Mouse (Mus musculus): Measurements from ENCODE around the gene Ror2. TPM values are rescaled to one million over a fixed set of nuclear protein-coding genes. Genes with fewer than 3 reads are reported as not detected.

The Ror2 gene
- total RNA-seq, 1 experiment = 15.1 TPM

DNA sequence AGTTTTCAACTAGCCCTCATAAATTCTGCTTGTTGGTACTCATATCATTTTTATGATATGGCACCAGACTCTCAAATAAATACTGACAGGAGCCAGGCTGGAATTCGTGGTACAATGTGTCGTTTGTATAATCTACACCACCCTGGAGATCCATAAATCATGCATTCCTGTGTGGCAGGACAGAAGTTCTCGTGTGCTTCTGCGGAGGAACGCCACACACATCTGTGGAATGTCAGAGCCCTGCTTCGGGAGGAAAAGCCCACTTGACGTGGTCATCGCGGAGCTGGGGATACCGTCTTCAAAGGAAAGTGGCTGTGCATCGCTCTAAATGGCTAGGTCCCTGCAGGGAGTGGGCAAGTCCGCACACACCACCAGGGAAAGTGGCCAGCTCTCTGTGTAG lies 7.1 kb upstream of the Ror2 start:
- Histone ChIP-seq H3K9ac (ENCODE audit: insufficient read depth, low read depth, low read length, poor library complexity, severe bottlenecking) (no peak overlapping the region), H3K36me3 (ENCODE audit: control insufficient read depth, insufficient read depth, low read length, poor library complexity, severe bottlenecking) (no peaks in the 10 kb centered on the region), H3K4me1 (ENCODE audit: control insufficient read depth in 2 of 2, insufficient read depth in 2 of 2, low read length in 2 of 2, poor library complexity in 1 of 2) (0 out of 4 replicates have a peak, but pooled peaks cover 0 to 2% of the 10 kb centered on the region in 2 experiments), H3K27ac (ENCODE audit: insufficient read depth, low read depth, low read length, poor library complexity, severe bottlenecking) (no peak overlapping the region), H3K4me3 (ENCODE audit: insufficient read depth in 1 of 2, low read depth in 1 of 2, low read length in 2 of 2, poor library complexity in 1 of 2, severe bottlenecking in 1 of 2) (no peak overlapping the region), H3K9me3 (ENCODE audit: control insufficient read depth, insufficient read depth, low read depth, low read length) (no peaks in the 10 kb centered on the region)
- DNase-seq (ENCODE audit: low read depth, low spot score) = no peak
- in situ Hi-C loops (cut with MboI; ENCODE audit: low sequenced_read_pairs in 2 of 2, unreplicated experiment in 2 of 2) = no loop called here
- no peak for TF ChIP-seq MAFK (IDR thresholded peaks at IDR 0.05; ENCODE audit: insufficient read depth, low read depth, low read length)
- TF ChIP-seq HCFC1 (IDR thresholded peaks at IDR 0.05; ENCODE audit: borderline replicate concordance, insufficient read depth, low read length) = no peak
- no peak for TF ChIP-seq CHD2 (IDR thresholded peaks at IDR 0.05; ENCODE audit: low read depth, low read length)
- no peak for TF ChIP-seq ZC3H11A (IDR thresholded peaks at IDR 0.05; ENCODE audit: borderline replicate concordance, low read depth, low read length)
- no peak for TF ChIP-seq ZNF384 (IDR thresholded peaks at IDR 0.05; ENCODE audit: low read depth, low read length)

DNA sequence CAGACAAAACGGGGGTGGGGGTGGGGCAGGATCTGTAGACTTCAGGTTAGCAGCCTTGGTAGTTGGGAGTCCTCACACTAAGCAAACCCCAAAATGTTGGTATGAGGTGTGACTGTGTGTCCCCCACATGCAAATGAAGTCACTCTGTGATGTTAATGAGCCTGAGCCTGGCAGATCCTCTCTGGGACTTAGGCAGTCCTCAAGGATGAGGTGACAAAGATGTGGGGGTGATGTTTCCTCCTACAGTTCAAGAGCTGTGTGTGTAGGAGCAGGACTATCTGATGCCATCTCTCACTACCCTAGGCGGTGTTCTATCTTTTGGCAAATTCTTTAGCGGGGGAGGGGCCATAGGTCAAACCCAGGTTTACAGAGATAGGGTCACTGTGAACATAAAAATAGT lies 6.3 kb upstream of the Ror2 start:
- no peak for TF ChIP-seq HCFC1 (IDR thresholded peaks at IDR 0.05; ENCODE audit: borderline replicate concordance, insufficient read depth, low read length)
- TF ChIP-seq MAFK (IDR thresholded peaks at IDR 0.05; ENCODE audit: insufficient read depth, low read depth, low read length) = no peak
- no peak for TF ChIP-seq ZNF384 (IDR thresholded peaks at IDR 0.05; ENCODE audit: low read depth, low read length)
- no peak for TF ChIP-seq ZC3H11A (IDR thresholded peaks at IDR 0.05; ENCODE audit: borderline replicate concordance, low read depth, low read length)
- H3K4me1 ChIP-seq (ENCODE audit: control insufficient read depth in 2 of 2, insufficient read depth in 2 of 2, low read length in 2 of 2, poor library complexity in 1 of 2) = 0 out of 4 replicates have a peak, but pooled peaks cover 0 to 2% of the 10 kb centered on the region in 2 experiments
- H3K27ac ChIP-seq (ENCODE audit: insufficient read depth, low read depth, low read length, poor library complexity, severe bottlenecking) = no peak overlapping the region
- H3K4me3 ChIP-seq (ENCODE audit: insufficient read depth in 1 of 2, low read depth in 1 of 2, low read length in 2 of 2, poor library complexity in 1 of 2, severe bottlenecking in 1 of 2) = no peak overlapping the region
- H3K9me3 ChIP-seq (ENCODE audit: control insufficient read depth, insufficient read depth, low read depth, low read length) = no peaks in the 10 kb centered on the region
- in situ Hi-C loops (cut with MboI; ENCODE audit: low sequenced_read_pairs in 2 of 2, unreplicated experiment in 2 of 2) = no loop called here
- no peak overlapping the region for H3K9ac ChIP-seq (ENCODE audit: insufficient read depth, low read depth, low read length, poor library complexity, severe bottlenecking)
- no peaks in the 10 kb centered on the region for H3K36me3 ChIP-seq (ENCODE audit: control insufficient read depth, insufficient read depth, low read length, poor library complexity, severe bottlenecking)
- DNase-seq (ENCODE audit: low read depth, low spot score) = no peak

DNA sequence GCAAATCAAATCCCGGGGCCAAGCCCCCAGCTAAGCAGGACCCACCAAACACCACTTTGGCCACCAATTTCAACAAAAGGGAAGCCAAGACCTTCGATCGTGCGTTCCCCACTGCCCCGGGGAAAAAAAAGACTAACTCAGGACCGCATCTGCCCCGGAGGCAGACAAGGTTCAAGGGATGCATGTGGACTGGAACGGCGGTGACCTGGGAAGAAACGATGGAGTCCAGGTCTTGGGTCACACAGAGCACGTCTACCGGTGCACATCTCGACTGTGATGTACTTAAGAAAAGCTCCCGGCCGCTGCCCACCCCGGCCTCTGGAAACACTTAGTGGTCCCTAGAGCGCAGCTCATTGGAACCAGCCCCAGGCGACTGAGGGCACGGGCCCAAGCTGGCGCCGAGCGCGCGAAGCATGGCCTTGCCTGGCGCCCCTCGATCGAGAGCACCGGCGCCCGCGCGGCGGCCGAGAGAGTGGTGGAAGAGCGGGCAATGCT lies 616 bp downstream of the Ror2 start:
- Histone ChIP-seq H3K4me3 (ENCODE audit: insufficient read depth in 1 of 2, low read depth in 1 of 2, low read length in 2 of 2, poor library complexity in 1 of 2, severe bottlenecking in 1 of 2) (peak overlapping the region; percentile 78 to 81), H3K27ac (ENCODE audit: insufficient read depth, low read depth, low read length, poor library complexity, severe bottlenecking) (no peak overlapping the region), H3K36me3 (ENCODE audit: control insufficient read depth, insufficient read depth, low read length, poor library complexity, severe bottlenecking) (no peaks in the 10 kb centered on the region), H3K9me3 (ENCODE audit: control insufficient read depth, insufficient read depth, low read depth, low read length) (no peaks in the 10 kb centered on the region), H3K4me1 (ENCODE audit: control insufficient read depth in 2 of 2, insufficient read depth in 2 of 2, low read length in 2 of 2, poor library complexity in 1 of 2) (peaks cover 0 to 3% of the 10 kb centered on the region in 2 experiments; a peak in 2 of 4 replicates), H3K9ac (ENCODE audit: insufficient read depth, low read depth, low read length, poor library complexity, severe bottlenecking) (peak overlapping the region; percentile 76)
- no peak for DNase-seq (ENCODE audit: low read depth, low spot score)
- in situ Hi-C loops (cut with MboI; ENCODE audit: low sequenced_read_pairs in 2 of 2, unreplicated experiment in 2 of 2) = no loop called here
- TF ChIP-seq ZC3H11A (IDR thresholded peaks at IDR 0.05; ENCODE audit: borderline replicate concordance, low read depth, low read length) (no peak), ZNF384 (IDR thresholded peaks at IDR 0.05; ENCODE audit: low read depth, low read length) (no peak), HCFC1 (IDR thresholded peaks at IDR 0.05; ENCODE audit: borderline replicate concordance, insufficient read depth, low read length) (no peak), MAFK (IDR thresholded peaks at IDR 0.05; ENCODE audit: insufficient read depth, low read depth, low read length) (no peak), CHD2 (IDR thresholded peaks at IDR 0.05; ENCODE audit: low read depth, low read length) (no peak)

DNA sequence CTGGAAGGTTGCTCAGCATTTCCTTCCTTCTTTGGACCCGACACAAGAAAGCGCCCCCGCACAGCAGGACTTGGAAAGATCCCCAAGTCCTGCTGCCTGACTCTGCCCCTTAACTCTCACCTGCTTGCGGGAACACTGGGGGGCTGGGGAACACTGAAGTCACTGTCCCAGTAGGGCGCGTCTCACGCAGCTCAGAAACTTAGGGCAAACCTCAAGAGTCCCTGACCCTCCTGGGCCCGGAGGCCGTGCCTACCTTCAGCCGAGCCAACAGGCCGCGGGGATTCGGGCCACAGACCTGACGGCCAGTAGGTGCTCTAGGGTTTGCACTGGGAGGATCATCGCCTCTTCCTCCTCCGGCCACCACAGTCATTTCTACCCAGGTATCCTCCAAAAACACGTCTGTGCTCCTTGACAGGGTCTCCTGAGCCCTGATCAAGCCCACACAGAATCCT lies 1.2 kb downstream of the Ror2 start:
- peaks cover 0 to 3% of the 10 kb centered on the region in 2 experiments; a peak in 2 of 4 replicates for H3K4me1 ChIP-seq (ENCODE audit: control insufficient read depth in 2 of 2, insufficient read depth in 2 of 2, low read length in 2 of 2, poor library complexity in 1 of 2)
- H3K36me3 ChIP-seq (ENCODE audit: control insufficient read depth, insufficient read depth, low read length, poor library complexity, severe bottlenecking) = no peaks in the 10 kb centered on the region
- TF ChIP-seq CHD2 (IDR thresholded peaks at IDR 0.05; ENCODE audit: low read depth, low read length) = no peak
- no peak for TF ChIP-seq ZC3H11A (IDR thresholded peaks at IDR 0.05; ENCODE audit: borderline replicate concordance, low read depth, low read length)
- no peak for TF ChIP-seq ZNF384 (IDR thresholded peaks at IDR 0.05; ENCODE audit: low read depth, low read length)
- TF ChIP-seq HCFC1 (IDR thresholded peaks at IDR 0.05; ENCODE audit: borderline replicate concordance, insufficient read depth, low read length) = no peak
- no peak for TF ChIP-seq MAFK (IDR thresholded peaks at IDR 0.05; ENCODE audit: insufficient read depth, low read depth, low read length)
- H3K4me3 ChIP-seq (ENCODE audit: insufficient read depth in 1 of 2, low read depth in 1 of 2, low read length in 2 of 2, poor library complexity in 1 of 2, severe bottlenecking in 1 of 2) = peak overlapping the region; percentile 78 to 81
- in situ Hi-C loops (cut with MboI; ENCODE audit: low sequenced_read_pairs in 2 of 2, unreplicated experiment in 2 of 2) = no loop called here
- DNase-seq (ENCODE audit: low read depth, low spot score) = no peak
- no peak overlapping the region for H3K27ac ChIP-seq (ENCODE audit: insufficient read depth, low read depth, low read length, poor library complexity, severe bottlenecking)
- peak overlapping the region; percentile 76 for H3K9ac ChIP-seq (ENCODE audit: insufficient read depth, low read depth, low read length, poor library complexity, severe bottlenecking)
- H3K9me3 ChIP-seq (ENCODE audit: control insufficient read depth, insufficient read depth, low read depth, low read length) = no peaks in the 10 kb centered on the region

Measured in ES-E14 (cell line).